Mouse (Mus musculus): ENCODE data around the gene Rad51b.

DNA sequence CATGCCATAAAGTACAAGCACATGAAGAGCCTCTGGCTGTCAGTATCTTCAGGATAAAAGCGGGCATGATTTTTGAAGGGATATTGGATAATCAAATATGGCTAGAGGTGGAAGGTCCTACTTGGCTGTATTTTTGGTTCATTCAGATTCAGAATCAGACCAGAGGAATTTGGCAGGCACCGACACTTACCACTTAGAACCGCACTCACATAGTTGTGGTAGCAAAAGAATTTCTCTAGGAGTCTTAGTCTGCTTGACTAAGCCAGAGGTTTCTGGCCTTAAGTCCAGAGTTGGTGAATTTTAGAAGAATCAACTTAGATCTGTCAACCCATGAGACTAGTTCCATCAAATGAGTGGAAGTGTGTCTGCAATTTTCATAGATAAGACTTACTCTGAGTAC, 217.6 kb downstream of the Rad51b start:
- TF ChIP-seq CTCF (IDR thresholded peaks at IDR 0.05; ENCODE audit: low read depth, low read length) (no peak), POLR2A (IDR thresholded peaks at IDR 0.05; ENCODE audit: insufficient read depth, low read length) (no peak)
